Mouse (Mus musculus) embryonic facial prominence, embryonic 11.5 days (tissue): ENCODE measurements around the gene Alyref. TPM values are rescaled to one million over a fixed set of nuclear protein-coding genes. Genes with fewer than 3 reads are reported as not detected.
A peak's percentile ranks its signal among the peaks of the same experiment; 100 is the strongest.

Source experiments
- ATAC-seq: fragments of 200-750 bp; cut with Nextera tagmentation; replicated peaks from 2 replicates; pipeline ENCODE4 v1.8.0; 2017; ENCODE audit warnings: low read depth; ENCODE audit not compliant: insufficient number of reproducible peaks, low FRiP score, low TSS enrichment
- DNase-seq: peaks from one replicate; pipeline ENCODE4 v3.0.0-alpha.2; 2015; ENCODE audit warnings: low spot score
- H3K27ac ChIP-seq: fragments of 300-500 bp; sonication (generic); replicated peaks from 2 replicates; pipeline ENCODE4 v1.5.1; 2014; ENCODE audit warnings: mild to moderate bottlenecking, low read depth, low read length, control low read depth
- H3K27me3 ChIP-seq: fragments of 300-500 bp; sonication (generic); 2 replicates; pipeline ENCODE4 v1.6.1; 2014; ENCODE audit warnings: mild to moderate bottlenecking, low read length, moderate library complexity, mixed read lengths; ENCODE audit not compliant: control insufficient read depth, insufficient read depth
- H3K36me3 ChIP-seq: fragments of 300-500 bp; sonication (generic); replicated peaks from 2 replicates; pipeline ENCODE4 v1.6.1; 2014; ENCODE audit warnings: low read depth, mild to moderate bottlenecking, low read length, moderate library complexity, mixed read lengths; ENCODE audit not compliant: control insufficient read depth, insufficient read depth
- H3K4me1 ChIP-seq: fragments of 300-500 bp; sonication (generic); 2 replicates; pipeline ENCODE4 v1.6.1; 2014; ENCODE audit warnings: low read length, mixed read lengths; ENCODE audit not compliant: control insufficient read depth, insufficient read depth
- H3K4me2 ChIP-seq: fragments of 300-500 bp; sonication (generic); 2 replicates; pipeline ENCODE4 v1.6.1; 2014; ENCODE audit warnings: low read depth, mild to moderate bottlenecking, control low read depth, low read length, moderate library complexity
- H3K4me3 ChIP-seq: fragments of 300-500 bp; sonication (generic); 2 replicates; pipeline ENCODE4 v1.5.1; 2014; ENCODE audit warnings: low read depth, low read length, control low read depth
- H3K9ac ChIP-seq: fragments of 300-500 bp; sonication (generic); replicated peaks from 2 replicates; pipeline ENCODE4 v1.6.1; 2014; ENCODE audit warnings: mild to moderate bottlenecking, control low read depth, low read length
- H3K9me3 ChIP-seq: fragments of 300-500 bp; sonication (generic); replicated peaks from 2 replicates; pipeline ENCODE4 v1.6.1; 2016; ENCODE audit warnings: mild to moderate bottlenecking, low read length, inconsistent platforms, mixed read lengths; ENCODE audit not compliant: control insufficient read depth
- WGBS: fragments of 180-500 bp; shearing (Covaris S2); extraction: QIAGEN DNeasy Blood & Tissue Kit; methylation state at CpG from one replicate; pipeline ENCODE4 v1.1.7; 2014; 5-methylcytosine and 5-hydroxymethylcytosine counted together
- polyA plus RNA-seq: library from polyadenylated mRNA; unstranded; fragments of >200 nt; fragmentation: Nextera tagmentation; extraction: Ambion mirVana; gene quantifications from 2 replicates; pipeline ENCODE4 v1.2.1, GENCODE M21; 2014

The Alyref gene
- polyA plus RNA-seq, 1 experiment from 2014 or later: 893 TPM

- DNase-seq (peak; percentile 98), ATAC-seq (peak; percentile 87)
- peak within 1 kb of the TSS; percentile 75 for H3K27ac ChIP-seq
- H3K36me3 ChIP-seq: no peaks in the 10 kb centered on the region; the same call in none of the 2 replicates
- H3K4me2 ChIP-seq: peak within 1 kb of the TSS; percentile 81
- WGBS: 10% methylated on average over 58 of the region's 58 CpGs
- peak within 1 kb of the TSS; percentile 85 for H3K4me3 ChIP-seq
- H3K27me3 ChIP-seq: no peaks in the 10 kb centered on the region
- no peaks in the 10 kb centered on the region for H3K9me3 ChIP-seq
- peaks cover 9% of the 10 kb centered on the region; the same call in 1 of the 2 replicates for H3K4me1 ChIP-seq
- peak within 1 kb of the TSS; percentile 94 for H3K9ac ChIP-seq
These were observed 35.6 kb upstream of the Alyref start, which contains the start of gene Mafg for GRCm38 (mm10) chr11:120633520-120634343. TSS of gene Mafg (minus strand) at chr11:120633600.

GRCm38 (mm10) chr11:120632559-120633519, 34.7 kb upstream of the Alyref start:
- Histone ChIP-seq H3K9me3 (no peaks in the 10 kb centered on the region), H3K9ac (peak overlapping the region; percentile 94), H3K4me1 (peaks cover 9% of the 10 kb centered on the region; the same call in 1 of the 2 replicates), H3K27ac (peak overlapping the region; percentile 75), H3K36me3 (no peaks in the 10 kb centered on the region; the same call in none of the 2 replicates), H3K4me2 (peak overlapping the region; percentile 81), H3K27me3 (no peaks in the 10 kb centered on the region), H3K4me3 (peak overlapping the region; percentile 85)
- WGBS: under 1% methylated on average over 99 of the region's 116 CpGs
- DNase-seq: peak; percentile 63
- ATAC-seq: peak; percentile 82

GRCm38 (mm10) chr11:120631726-120632448, 33.7 kb upstream of the Alyref start:
- peak overlapping the region; percentile 94 for H3K9ac ChIP-seq
- H3K9me3 ChIP-seq: no peaks in the 10 kb centered on the region
- peaks cover 9% of the 10 kb centered on the region; the same call in 1 of the 2 replicates for H3K4me1 ChIP-seq
- H3K27ac ChIP-seq: peak overlapping the region; percentile 75; the same call in 1 of the 2 replicates
- H3K4me2 ChIP-seq: peak overlapping the region; percentile 81
- 69% methylated on average over 4 of the region's 4 CpGs for WGBS
- DNase-seq (no peak), ATAC-seq (no peak)
- peak overlapping the region; percentile 85 for H3K4me3 ChIP-seq
- no peaks in the 10 kb centered on the region for H3K27me3 ChIP-seq
- no peaks in the 10 kb centered on the region; the same call in none of the 2 replicates for H3K36me3 ChIP-seq

GRCm38 (mm10) chr11:120630881-120631725, 32.9 kb upstream of the Alyref start:
- H3K9me3 ChIP-seq: no peaks in the 10 kb centered on the region
- H3K4me1 ChIP-seq: peaks cover 9% of the 10 kb centered on the region; the same call in 1 of the 2 replicates
- H3K27me3 ChIP-seq: no peaks in the 10 kb centered on the region
- H3K27ac ChIP-seq: no peak overlapping the region
- H3K36me3 ChIP-seq: no peaks in the 10 kb centered on the region; the same call in none of the 2 replicates
- H3K4me3 ChIP-seq: peak overlapping the region; percentile 1; the same call in 1 of the 2 replicates
- 41% methylated on average over 7 of the region's 7 CpGs for WGBS
- H3K4me2 ChIP-seq: peak overlapping the region; percentile 16
- H3K9ac ChIP-seq: peak overlapping the region; percentile 94; the same call in 1 of the 2 replicates
- DNase-seq: no peak
- ATAC-seq: no peak

- WGBS: 52% methylated on average over 5 of the region's 5 CpGs
These were observed 32.3 kb upstream of the Alyref start for GRCm38 (mm10) chr11:120630401-120630871.

GRCm38 (mm10) chr11:120629911-120630310, 31.7 kb upstream of the Alyref start:
- Histone ChIP-seq H3K4me1 (peaks cover 9% of the 10 kb centered on the region; the same call in 1 of the 2 replicates), H3K4me3 (0 out of 2 replicates have a peak overlapping the region, but pooled peaks have one; percentile 8)

More at GRCm38 (mm10) chr11:120630401-120630871, 32.3 kb upstream of the Alyref start:
- Histone ChIP-seq H3K9ac (peak overlapping the region; percentile 37), H3K9me3 (no peaks in the 10 kb centered on the region), H3K4me2 (peak overlapping the region; percentile 21), H3K4me1 (peaks cover 9% of the 10 kb centered on the region; the same call in 1 of the 2 replicates), H3K36me3 (no peaks in the 10 kb centered on the region; the same call in none of the 2 replicates), H3K27me3 (no peaks in the 10 kb centered on the region), H3K4me3 (0 out of 2 replicates have a peak overlapping the region, but pooled peaks have one; percentile 8), H3K27ac (0 out of 2 replicates have a peak overlapping the region, but pooled peaks have one; percentile 28)
- ATAC-seq (no peak), DNase-seq (no peak)

More at GRCm38 (mm10) chr11:120629911-120630310, 31.7 kb upstream of the Alyref start:
- H3K36me3 ChIP-seq: no peaks in the 10 kb centered on the region; the same call in none of the 2 replicates
- H3K4me2 ChIP-seq: peak overlapping the region; percentile 21
- DNase-seq: no peak
- 0 out of 2 replicates have a peak overlapping the region, but pooled peaks have one; percentile 28 for H3K27ac ChIP-seq
- no peak for ATAC-seq
- H3K9me3 ChIP-seq: no peaks in the 10 kb centered on the region
- 26% methylated on average over 7 of the region's 7 CpGs for WGBS
- H3K9ac ChIP-seq: peak overlapping the region; percentile 37
- H3K27me3 ChIP-seq: no peaks in the 10 kb centered on the region
